Comparison of ENCODE assay signal across 8 mouse cellular contexts in the genomic region with DNA sequence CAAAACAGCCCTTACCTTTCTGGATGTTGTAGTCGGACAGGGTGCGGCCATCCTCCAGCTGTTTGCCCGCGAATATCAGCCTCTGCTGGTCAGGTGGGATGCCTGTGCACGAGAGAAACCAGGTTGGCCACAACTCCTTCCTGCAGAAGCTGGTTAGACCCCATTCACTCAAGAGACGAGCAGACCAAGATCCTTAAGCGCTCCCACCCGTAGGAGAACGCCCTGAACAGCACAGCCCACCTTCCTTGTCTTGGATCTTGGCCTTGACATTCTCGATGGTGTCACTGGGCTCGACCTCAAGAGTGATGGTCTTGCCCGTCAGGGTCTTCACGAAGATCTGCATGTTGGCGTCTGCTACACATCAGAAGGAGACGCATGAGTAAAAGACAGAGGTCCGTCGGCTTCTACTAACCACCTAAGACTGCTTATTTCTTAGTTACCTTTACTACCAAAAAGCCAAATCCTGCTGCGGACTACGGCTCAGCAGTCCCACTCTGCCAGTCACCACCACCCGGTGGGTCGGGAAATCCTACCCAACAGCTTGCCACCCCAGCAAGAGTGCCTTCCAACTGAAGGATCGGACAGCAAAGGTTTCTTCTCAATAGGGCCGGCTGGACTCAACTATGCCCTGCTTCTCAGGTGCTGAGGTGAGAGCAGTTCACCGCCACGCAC. TPM values are rescaled to one million over a fixed set of nuclear protein-coding genes. Genes with fewer than 3 reads are reported as not detected.
DNase-seq lines count a peak whose midpoint lies in the region; ATAC-seq and TF ChIP-seq lines count a peak whose summit lies in the region.

No protein-coding gene starts in this region.

- H3K4me3 ChIP-seq in lung, embryonic 15.5 days, result peak overlapping the region; percentile 98
- H3K4me3 ChIP-seq in embryonic fibroblast, embryonic 13.5 days (ENCODE audit: insufficient read depth, low read length), result peak overlapping the region; percentile 98
- peak overlapping the region; percentile 86 for H3K4me3 ChIP-seq in intestine, postnatal 0 days (ENCODE audit: low read depth, low read length)
- peak overlapping the region; percentile 97 for H3K4me3 ChIP-seq in neural tube, embryonic 14.5 days (ENCODE audit: low read depth, low read length)

- peaks cover 57% of the 10 kb centered on the region for H3K4me1 ChIP-seq in lung, embryonic 15.5 days
- H3K4me1 ChIP-seq in embryonic fibroblast, embryonic 13.5 days (ENCODE audit: control insufficient read depth, insufficient read depth, low read length), result peaks cover 5% of the 10 kb centered on the region; the same call in 1 of the 2 replicates
- H3K4me1 ChIP-seq in intestine, postnatal 0 days (replicated peaks; ENCODE audit: control insufficient read depth, insufficient read depth, low read length), result no peaks in the 10 kb centered on the region; the same call in none of the 2 replicates
- peaks cover 20% of the 10 kb centered on the region for H3K4me1 ChIP-seq in neural tube, embryonic 14.5 days (ENCODE audit: control insufficient read depth, insufficient read depth, low read length)

- peak overlapping the region; percentile 98; the same call in 1 of the 2 replicates for H3K27ac ChIP-seq in lung, embryonic 15.5 days
- no peak overlapping the region for H3K27ac ChIP-seq in embryonic fibroblast, embryonic 13.5 days (ENCODE audit: insufficient read depth, low read length)
- peak overlapping the region; percentile 92 for H3K27ac ChIP-seq in intestine, postnatal 0 days (ENCODE audit: low read depth, low read length)
- peak overlapping the region; percentile 97; the same call in 1 of the 2 replicates for H3K27ac ChIP-seq in neural tube, embryonic 14.5 days (ENCODE audit: low read depth, low read length)

- peaks cover 28% of the 10 kb centered on the region for H3K36me3 ChIP-seq in lung, embryonic 15.5 days
- H3K36me3 ChIP-seq in intestine, postnatal 0 days (ENCODE audit: control insufficient read depth, insufficient read depth), result peaks cover 29% of the 10 kb centered on the region; the same call in 1 of the 2 replicates
- H3K36me3 ChIP-seq in neural tube, embryonic 14.5 days (ENCODE audit: control insufficient read depth, insufficient read depth, low read length), result peaks cover 10% of the 10 kb centered on the region; the same call in 1 of the 2 replicates

- H3K4me2 ChIP-seq in lung, embryonic 15.5 days, result peak overlapping the region; percentile 73
- peak overlapping the region; percentile 84 for H3K4me2 ChIP-seq in intestine, postnatal 0 days (replicated peaks; ENCODE audit: low read depth)
- H3K4me2 ChIP-seq in neural tube, embryonic 14.5 days (ENCODE audit: low read depth, low read length), result peak overlapping the region; percentile 100

- WGBS in lung, embryonic 15.5 days, result 7% methylated on average over 25 of the region's 25 CpGs
- 6% methylated on average over 25 of the region's 25 CpGs for WGBS in intestine, postnatal 0 days
- 15% methylated on average over 25 of the region's 25 CpGs for WGBS in neural tube, embryonic 14.5 days

- DNase-seq in lung, adult 18-20 months, result no peak
- no peak for DNase-seq in retina, postnatal 1 day
- DNase-seq in layer of hippocampus, postnatal 14 days (ENCODE audit: low spot score in 2 of 2), result no peak
- DNase-seq in kidney, adult 18-20 months, result no peak

- no peak for ATAC-seq in lung, embryonic 15.5 days (ENCODE audit: borderline replicate concordance, extremely low read depth, low FRiP score, low TSS enrichment)
- no peak for ATAC-seq in intestine, postnatal 0 days
- no peak for ATAC-seq in neural tube, embryonic 14.5 days (ENCODE audit: low read depth)

- peak overlapping the region; percentile 99 for H3K9ac ChIP-seq in lung, embryonic 15.5 days
- H3K9ac ChIP-seq in intestine, postnatal 0 days (ENCODE audit: low read depth, low read length), result peak overlapping the region; percentile 85
- peak overlapping the region; percentile 90 for H3K9ac ChIP-seq in neural tube, embryonic 14.5 days (replicated peaks; ENCODE audit: low read depth, low read length)

- TF ChIP-seq POLR2A in embryonic fibroblast, embryonic 13.5 days (IDR thresholded peaks at IDR 0.05; ENCODE audit: low read depth, low read length), result no peak

- H3K9me3 ChIP-seq in lung, embryonic 15.5 days, result no peaks in the 10 kb centered on the region
- H3K9me3 ChIP-seq in intestine, postnatal 0 days (ENCODE audit: control insufficient read depth), result no peaks in the 10 kb centered on the region
- no peaks in the 10 kb centered on the region for H3K9me3 ChIP-seq in neural tube, embryonic 14.5 days (ENCODE audit: control insufficient read depth, low read length)

- TF ChIP-seq CTCF in embryonic fibroblast, embryonic 13.5 days (IDR thresholded peaks at IDR 0.05; ENCODE audit: borderline replicate concordance, insufficient read depth, low read length), result no peak
- no peak for TF ChIP-seq CTCF in intestine, postnatal 0 days (IDR thresholded peaks at IDR 0.05; ENCODE audit: low read depth)

- no peaks in the 10 kb centered on the region for H3K27me3 ChIP-seq in lung, embryonic 15.5 days
- no peaks in the 10 kb centered on the region for H3K27me3 ChIP-seq in intestine, postnatal 0 days (replicated peaks; ENCODE audit: control insufficient read depth, insufficient read depth, low read length)
- H3K27me3 ChIP-seq in neural tube, embryonic 14.5 days (ENCODE audit: control insufficient read depth, insufficient read depth, low read length), result no peaks in the 10 kb centered on the region

RNA-seq across cellular contexts. Expression of a gene that starts 1.2 kb away (rescaled TPM):
- 909 and 953 TPM in 2 replicates for polyA plus RNA-seq in lung, embryonic 15.5 days (2015; fragmentation: Nextera tagmentation; extraction: Ambion mirVana)
- polyA plus RNA-seq in embryonic fibroblast, embryonic 13.5 days (2011; ENCODE audit: insufficient read length, low read depth, missing spikeins), result 547 and 589 TPM in 2 replicates
- 805 and 863 TPM in 2 replicates for polyA plus RNA-seq in intestine, postnatal 0 days (2015; fragmentation: Nextera tagmentation; extraction: Ambion mirVana)
- polyA plus RNA-seq in neural tube, embryonic 14.5 days (2014; fragmentation: Nextera tagmentation; extraction: Ambion mirVana), result 734 and 750 TPM in 2 replicates
- total RNA-seq in layer of hippocampus, postnatal 14 days (2021), result 1,000 to 10,000 TPM; 1,048 to 1,082 TPM

RNA-seq across cellular contexts. Expression of a gene that starts 2.9 kb away (rescaled TPM):
- polyA plus RNA-seq in lung, embryonic 15.5 days (2015; fragmentation: Nextera tagmentation; extraction: Ambion mirVana), result 120 and 122 TPM in 2 replicates
- polyA plus RNA-seq in embryonic fibroblast, embryonic 13.5 days (2011; ENCODE audit: insufficient read length, low read depth, missing spikeins), result 29.9 and 46.6 TPM in 2 replicates
- 145 and 148 TPM in 2 replicates for polyA plus RNA-seq in intestine, postnatal 0 days (2015; fragmentation: Nextera tagmentation; extraction: Ambion mirVana)
- 152 and 172 TPM in 2 replicates for polyA plus RNA-seq in neural tube, embryonic 14.5 days (2014; fragmentation: Nextera tagmentation; extraction: Ambion mirVana)
- total RNA-seq in layer of hippocampus, postnatal 14 days (2021), result 100 to 1,000 TPM in 1 of 2 experiments, 10 to 100 TPM in 1; 83.2 to 103 TPM

RNA-seq across cellular contexts. Expression of a gene that starts 16.5 kb away (rescaled TPM):
- polyA plus RNA-seq in lung, embryonic 15.5 days (2015; fragmentation: Nextera tagmentation; extraction: Ambion mirVana), result 181 and 186 TPM in 2 replicates
- polyA plus RNA-seq in embryonic fibroblast, embryonic 13.5 days (2011; ENCODE audit: insufficient read length, low read depth, missing spikeins), result 215 and 351 TPM in 2 replicates
- 0.61 and 0.81 TPM in 2 replicates for polyA plus RNA-seq in intestine, postnatal 0 days (2015; fragmentation: Nextera tagmentation; extraction: Ambion mirVana)
- polyA plus RNA-seq in neural tube, embryonic 14.5 days (2014; fragmentation: Nextera tagmentation; extraction: Ambion mirVana), result 5.3 and 10.0 TPM in 2 replicates
- 10 to 100 TPM; 21.8 to 24.2 TPM for total RNA-seq in layer of hippocampus, postnatal 14 days (2021)

RNA-seq across cellular contexts. Expression of a gene that starts 18.1 kb away (rescaled TPM):
- 307 and 313 TPM in 2 replicates for polyA plus RNA-seq in lung, embryonic 15.5 days (2015; fragmentation: Nextera tagmentation; extraction: Ambion mirVana)
- polyA plus RNA-seq in embryonic fibroblast, embryonic 13.5 days (2011; ENCODE audit: insufficient read length, low read depth, missing spikeins), result 105 and 110 TPM in 2 replicates
- 199 and 203 TPM in 2 replicates for polyA plus RNA-seq in intestine, postnatal 0 days (2015; fragmentation: Nextera tagmentation; extraction: Ambion mirVana)
- polyA plus RNA-seq in neural tube, embryonic 14.5 days (2014; fragmentation: Nextera tagmentation; extraction: Ambion mirVana), result 303 and 336 TPM in 2 replicates
- 100 to 1,000 TPM; 412 to 417 TPM for total RNA-seq in layer of hippocampus, postnatal 14 days (2021)

RNA-seq across cellular contexts. Expression of a gene that starts 18.3 kb away (rescaled TPM):
- polyA plus RNA-seq in lung, embryonic 15.5 days (2015; fragmentation: Nextera tagmentation; extraction: Ambion mirVana), result 50.0 and 54.4 TPM in 2 replicates
- polyA plus RNA-seq in embryonic fibroblast, embryonic 13.5 days (2011; ENCODE audit: insufficient read length, low read depth, missing spikeins), result 35.5 and 37.0 TPM in 2 replicates
- polyA plus RNA-seq in intestine, postnatal 0 days (2015; fragmentation: Nextera tagmentation; extraction: Ambion mirVana), result 46.4 and 52.1 TPM in 2 replicates
- polyA plus RNA-seq in neural tube, embryonic 14.5 days (2014; fragmentation: Nextera tagmentation; extraction: Ambion mirVana), result 50.2 and 51.9 TPM in 2 replicates
- 10 to 100 TPM; 39.5 to 40.3 TPM for total RNA-seq in layer of hippocampus, postnatal 14 days (2021)

Comparison
In these comparisons a context has a peak if more than half of its experiments do, and no peak if none do; other contexts are left out.
1. RNA of a gene that starts 16.5 kb away (polyA plus RNA-seq): 215 to 351 TPM in embryonic fibroblast, embryonic 13.5 days and 181 to 186 TPM in lung, embryonic 15.5 days; 5.3 to 10.0 TPM in neural tube, embryonic 14.5 days and 0.61 to 0.81 TPM in intestine, postnatal 0 days; every median in the first group is over 10 times any median in the second.
2. Peak in every context shown above with its lines, with median percentiles within 50 percentile points of each other: H3K4me2 ChIP-seq, H3K4me3 ChIP-seq and H3K9ac ChIP-seq.